ENCODE assay signal across 16 mouse cellular contexts in the genomic region with DNA sequence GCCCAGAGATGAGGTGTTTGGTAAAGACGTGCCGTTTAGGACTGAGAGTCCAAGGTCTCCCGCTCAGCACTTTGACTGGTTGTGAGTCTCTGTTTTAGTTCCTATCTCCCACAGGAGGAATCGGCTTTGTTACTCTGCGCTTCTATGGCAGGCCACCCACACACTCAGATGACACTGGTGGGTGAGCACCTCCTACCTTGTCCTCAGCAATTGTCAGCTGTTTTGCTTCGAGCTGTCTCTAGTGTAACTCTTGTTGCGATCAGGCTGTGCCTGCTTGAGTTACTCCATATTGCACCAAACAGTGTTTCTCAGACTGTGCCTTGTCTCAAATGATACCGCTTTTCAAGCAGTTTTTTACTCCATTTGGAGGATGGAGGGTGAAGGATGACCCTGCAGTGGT. TPM values are rescaled to one million over a fixed set of nuclear protein-coding genes. Genes with fewer than 3 reads are reported as not detected.
DNase-seq lines count a peak whose midpoint lies in the region.
"Had no signal": no experiment of that assay in that cellular context is flagged by ENCODE, and none has a peak within 500 bp of the region (broad histone marks: within the 10 kb centered on the region; RNA-seq: fewer than 3 reads in every experiment).

No protein-coding gene starts in this region.

- peak; percentile 13 to 19 for DNase-seq in frontal cortex, postnatal 36 days (ENCODE audit: low spot score in 2 of 2)
- DNase-seq in frontal cortex, postnatal 25 days (ENCODE audit: low spot score in 2 of 2) = no peak
- DNase-seq in left cerebral cortex, adult 11 months (ENCODE audit: low spot score) = peak; percentile 18
- DNase-seq in left cerebral cortex, postnatal 10 days (ENCODE audit: extremely low spot score in 1 of 2, low spot score in 2 of 2) = no peak
- DNase-seq in layer of hippocampus, adult 9-11 months = peak; percentile 79
- DNase-seq in left cerebral cortex, postnatal 25 days (ENCODE audit: low spot score in 2 of 2) = peak; percentile 7 to 53
- no peak for DNase-seq in kidney, postnatal 14 days
- DNase-seq: adrenal gland, postnatal 25 days; cerebellum, adult 9-10 months; heart, postnatal 4 days; kidney, adult 18-20 months; lung, adult 18-20 months; lung, postnatal 10 days had no signal

- intact Hi-C loops in left cerebral cortex, postnatal 10 days (cut with DNase I) = no loop called here
- intact Hi-C loops in left cerebral cortex, postnatal 25 days (cut with DNase I) = no loop called here

RNA-seq across cellular contexts. Expression of a gene that starts 10.1 kb away (rescaled TPM):
- not detected for total RNA-seq in left cerebral cortex, postnatal 10 days (2021)
- not detected for total RNA-seq in left cerebral cortex, postnatal 25 days (2021)
- total RNA-seq: adrenal gland, postnatal 25 days; gastrocnemius, adult 18-20 months; gastrocnemius, postnatal 4 days; heart, postnatal 4 days; midbrain, postnatal 0 days had no signal

Comparison
In these comparisons a context has a peak if more than half of its experiments do, and no peak if none do; other contexts are left out.
1. DNase-seq: peak in frontal cortex, postnatal 36 days (2 of 2), left cerebral cortex, adult 11 months (single experiment), layer of hippocampus, adult 9-11 months (single experiment) and left cerebral cortex, postnatal 25 days (2 of 2); none in frontal cortex, postnatal 25 days (0 of 2), left cerebral cortex, postnatal 10 days (0 of 2) and kidney, postnatal 14 days (single experiment).